In the genomic region with DNA sequence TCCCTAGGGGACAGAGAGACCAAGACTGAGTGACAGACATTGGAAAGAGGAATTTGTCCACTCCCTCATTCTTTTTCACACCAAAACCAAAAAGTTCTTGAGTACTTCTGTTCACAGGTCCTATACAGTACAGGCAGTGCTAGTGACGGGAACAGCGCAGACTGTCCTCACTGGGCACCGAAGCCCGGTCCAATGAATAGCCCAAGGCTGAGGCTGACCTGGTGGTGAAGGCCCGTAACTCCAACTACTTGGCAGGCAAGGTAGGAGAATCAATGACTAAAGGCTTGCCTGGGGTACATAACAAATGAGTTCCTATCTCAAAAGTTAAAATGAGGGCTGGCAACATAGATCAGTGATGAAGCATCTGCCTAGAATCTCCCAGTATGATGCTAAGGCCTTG, we compare ENCODE assay signal across 9 mouse cellular contexts. TPM values are rescaled to one million over a fixed set of nuclear protein-coding genes. Genes with fewer than 3 reads are reported as not detected.
"Had no signal": no experiment of that assay in that cellular context is flagged by ENCODE, and none has a peak within 500 bp of the region (broad histone marks: within the 10 kb centered on the region; RNA-seq: fewer than 3 reads in every experiment).

No protein-coding gene starts in this region.

- H3K9ac ChIP-seq: limb, embryonic 12.5 days; limb, embryonic 15.5 days; liver, embryonic 12.5 days; midbrain, embryonic 15.5 days; neural tube, embryonic 13.5 days had no signal

- H3K4me3 ChIP-seq: limb, embryonic 12.5 days; limb, embryonic 15.5 days; liver, embryonic 12.5 days; megakaryocyte, embryonic 14.5 days; midbrain, embryonic 10.5 days; midbrain, embryonic 15.5 days; neural tube, embryonic 13.5 days had no signal

- H3K36me3 ChIP-seq: limb, embryonic 12.5 days; limb, embryonic 15.5 days; liver, embryonic 12.5 days; midbrain, embryonic 10.5 days; midbrain, embryonic 15.5 days; neural tube, embryonic 13.5 days had no signal

- H3K4me2 ChIP-seq: limb, embryonic 12.5 days; limb, embryonic 15.5 days; liver, embryonic 12.5 days; midbrain, embryonic 15.5 days; neural tube, embryonic 13.5 days had no signal

- H3K27ac ChIP-seq: limb, embryonic 12.5 days; limb, embryonic 15.5 days; liver, embryonic 12.5 days; midbrain, embryonic 10.5 days; midbrain, embryonic 15.5 days; neural tube, embryonic 13.5 days had no signal

- H3K4me1 ChIP-seq: liver, embryonic 12.5 days; midbrain, embryonic 15.5 days had no signal

- H3K9me3 ChIP-seq: limb, embryonic 15.5 days; liver, embryonic 12.5 days; midbrain, embryonic 10.5 days; midbrain, embryonic 15.5 days; neural tube, embryonic 13.5 days had no signal

RNA-seq across cellular contexts. Expression of a gene that starts 12.0 kb away (rescaled TPM):
- polyA plus RNA-seq: lung, adult 2 months; spleen, adult 2 months had no signal
